Mouse (Mus musculus) heart, postnatal 0 days (tissue): ENCODE measurements around the gene Edn3. TPM values are rescaled to one million over a fixed set of nuclear protein-coding genes. Genes with fewer than 3 reads are reported as not detected.

ENCODE experiments used
- ATAC-seq: fragments of 200-750 bp; cut with Nextera tagmentation; 2 replicates; pipeline ENCODE4 v1.8.0; 2017; ENCODE audit warnings: low read depth, moderate number of reproducible peaks, moderate library complexity; ENCODE audit not compliant: insufficient read depth
- DNase-seq: peaks from one replicate; pipeline ENCODE4 v3.0.0-alpha.2; 2016; ENCODE audit warnings: low spot score
- H3K27ac ChIP-seq: fragments of 300-500 bp; sonication (generic); 2 replicates; pipeline ENCODE4 v1.5.1; 2014; ENCODE audit warnings: low read depth, mild to moderate bottlenecking
- H3K27me3 ChIP-seq: fragments of 300-500 bp; sonication (generic); 2 replicates; pipeline ENCODE4 v1.6.1; 2014; ENCODE audit warnings: low read length, mixed read lengths; ENCODE audit not compliant: control insufficient read depth, insufficient read depth
- H3K36me3 ChIP-seq: fragments of 300-500 bp; sonication (generic); replicated peaks from 2 replicates; pipeline ENCODE4 v1.6.1; 2014; ENCODE audit warnings: low read length, mixed read lengths; ENCODE audit not compliant: control insufficient read depth, insufficient read depth
- H3K4me1 ChIP-seq: fragments of 300-500 bp; sonication (generic); 2 replicates; pipeline ENCODE4 v1.6.1; 2014; ENCODE audit warnings: antibody characterized with exemption; ENCODE audit not compliant: control insufficient read depth, insufficient read depth
- H3K4me2 ChIP-seq: fragments of 300-500 bp; sonication (generic); 2 replicates; pipeline ENCODE4 v1.6.1; 2014; ENCODE audit warnings: low read depth, mild to moderate bottlenecking, low read length, moderate library complexity
- H3K4me3 ChIP-seq: fragments of 300-500 bp; sonication (generic); 2 replicates; pipeline ENCODE4 v1.5.1; 2014; ENCODE audit warnings: low read depth, low read length
- H3K9ac ChIP-seq: fragments of 300-500 bp; sonication (generic); replicated peaks from 2 replicates; pipeline ENCODE4 v1.6.1; 2014; ENCODE audit warnings: low read depth, low read length, mixed read lengths
- H3K9me3 ChIP-seq: fragments of 300-500 bp; sonication (generic); replicated peaks from 2 replicates; pipeline ENCODE4 v1.6.1; 2016; ENCODE audit warnings: low read length; ENCODE audit not compliant: control insufficient read depth
- CTCF ChIP-seq: IDR thresholded peaks from 2 replicates; pipeline ENCODE4 v1.5.1; 2016; ENCODE audit warnings: antibody characterized with exemption, control low read depth, low read depth
- EP300 ChIP-seq: IDR thresholded peaks from 2 replicates; pipeline ENCODE4 v1.6.1; 2016; ENCODE audit warnings: antibody characterized with exemption, low read depth
- WGBS: fragments of 180-500 bp; shearing (Covaris S2); extraction: QIAGEN DNeasy Blood & Tissue Kit; methylation state at CpG from one replicate; pipeline ENCODE4 v1.1.7; 2014; 5-methylcytosine and 5-hydroxymethylcytosine counted together
- polyA plus RNA-seq: library from polyadenylated mRNA; unstranded; fragments of >200 nt; fragmentation: Nextera tagmentation; extraction: Ambion mirVana; gene quantifications from 2 replicates; pipeline ENCODE4 v1.2.1, GENCODE M21; 2015
- total RNA-seq: library from RNA; depleted of rRNA; stranded (reverse); fragments of >200 nt; gene quantifications from 2 replicates; pipeline ENCODE4 v1.2.3, GENCODE M21; 2014; ENCODE audit warnings: low replicate concordance

Gene Edn3
- total and polyA plus RNA-seq, 2 experiments from 2014 or later: 0.11 TPM; not detected in 1

DNA sequence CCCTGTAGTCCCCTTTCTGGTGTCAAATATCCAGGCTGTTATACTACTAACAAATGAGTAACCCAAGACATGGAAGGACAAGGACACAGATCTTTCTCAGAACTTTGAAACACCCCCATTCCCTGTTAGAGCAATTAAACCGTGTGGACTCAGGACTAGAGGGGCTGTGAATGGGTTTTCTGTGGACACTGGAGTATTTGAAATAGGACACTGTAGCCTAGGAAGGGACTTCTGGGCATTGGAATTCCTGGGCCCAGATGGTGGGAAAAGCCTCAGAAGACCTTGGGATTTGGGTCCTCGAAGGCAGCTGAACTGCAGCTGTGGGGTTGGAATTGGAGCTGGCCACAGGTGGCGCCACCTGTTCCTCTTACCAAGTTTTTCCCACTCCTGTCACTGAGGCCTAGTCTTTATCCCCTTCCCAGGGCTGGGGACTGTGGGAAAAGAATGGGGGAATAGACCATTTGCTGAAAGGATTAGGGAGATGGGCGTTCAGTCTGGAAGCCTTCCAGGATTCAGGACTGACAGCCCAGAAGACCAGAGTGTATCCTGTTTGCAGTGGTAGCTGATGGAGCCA lies 37.2 kb downstream of the Edn3 start:
- no peaks in the 10 kb centered on the region for H3K4me1 ChIP-seq
- H3K9ac ChIP-seq: no peak overlapping the region
- no peaks in the 10 kb centered on the region for H3K36me3 ChIP-seq
- DNase-seq (no peak), ATAC-seq (no peak)
- WGBS: 65% methylated on average over 4 of the region's 4 CpGs
- H3K9me3 ChIP-seq: 0 out of 2 replicates have a peak, but pooled peaks cover 5% of the 10 kb centered on the region
- H3K27me3 ChIP-seq: no peaks in the 10 kb centered on the region
- H3K4me3 ChIP-seq: no peak overlapping the region
- no peak overlapping the region for H3K27ac ChIP-seq
- TF ChIP-seq CTCF: no peak
- no peak for TF ChIP-seq EP300
- no peak overlapping the region for H3K4me2 ChIP-seq

- no peaks in the 10 kb centered on the region for H3K4me1 ChIP-seq
- no peak for TF ChIP-seq EP300
- TF ChIP-seq CTCF: no peak
- 83% methylated on average over 6 of the region's 6 CpGs for WGBS
- ATAC-seq (no peak), DNase-seq (no peak)
- H3K9ac ChIP-seq: no peak overlapping the region
- no peaks in the 10 kb centered on the region for H3K36me3 ChIP-seq
- no peaks in the 10 kb centered on the region for H3K27me3 ChIP-seq
- no peak overlapping the region for H3K4me2 ChIP-seq
- H3K4me3 ChIP-seq: no peak overlapping the region
- no peak overlapping the region for H3K27ac ChIP-seq
- H3K9me3 ChIP-seq: 0 out of 2 replicates have a peak, but pooled peaks cover 5% of the 10 kb centered on the region
Measured at GRCm38 (mm10) chr2:174802453-174802852, 42.0 kb downstream of the Edn3 start.

DNA sequence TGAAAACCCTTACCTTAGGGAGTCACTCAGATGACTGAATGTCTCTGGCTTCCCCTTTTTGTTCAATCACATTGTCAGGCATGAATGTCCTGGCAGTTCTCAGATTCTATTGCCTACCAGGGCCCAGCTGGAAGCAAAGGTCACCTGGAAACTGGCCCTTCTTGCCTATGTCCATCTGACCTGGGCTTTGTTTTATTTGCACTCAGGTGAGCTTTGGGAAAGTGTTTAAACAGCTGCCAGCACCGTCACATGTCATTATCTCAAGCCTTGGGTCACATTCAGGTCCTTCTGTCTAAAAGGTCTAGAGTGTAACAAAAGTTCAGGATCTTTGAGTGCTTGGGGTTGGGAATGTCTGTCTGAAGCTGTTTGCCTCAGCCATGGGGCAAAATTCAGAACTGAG lies 43.2 kb downstream of the Edn3 start:
- H3K4me3 ChIP-seq: no peak overlapping the region
- no peaks in the 10 kb centered on the region for H3K4me1 ChIP-seq
- ATAC-seq: no peak
- TF ChIP-seq EP300 (no peak), CTCF (no peak)
- WGBS: 78% methylated on average over 1 of the region's 1 CpGs
- H3K9ac ChIP-seq: no peak overlapping the region
- no peak overlapping the region for H3K4me2 ChIP-seq
- H3K27ac ChIP-seq: no peak overlapping the region
- DNase-seq: no peak
- H3K36me3 ChIP-seq: no peaks in the 10 kb centered on the region
- no peaks in the 10 kb centered on the region for H3K27me3 ChIP-seq
- 0 out of 2 replicates have a peak, but pooled peaks cover 5% of the 10 kb centered on the region for H3K9me3 ChIP-seq

DNA sequence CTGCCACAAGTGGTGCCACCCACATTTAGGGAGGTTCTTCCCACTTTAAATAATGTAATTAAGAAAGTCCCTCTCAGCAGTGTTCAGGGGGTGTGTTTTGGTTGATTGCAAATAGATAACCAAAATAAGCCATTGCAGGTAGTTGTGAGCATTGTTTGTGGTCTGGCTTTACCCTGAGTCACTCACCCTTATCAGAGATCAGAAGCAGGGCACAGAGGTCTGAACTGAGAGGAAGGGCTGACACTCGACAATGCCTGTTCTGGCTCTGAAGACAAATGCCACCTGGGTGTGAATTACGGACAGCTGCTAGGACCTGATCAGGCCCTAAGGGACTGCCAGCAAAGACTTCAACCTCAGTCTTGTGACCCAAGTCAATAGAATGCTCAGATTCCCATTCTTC lies 47.5 kb downstream of the Edn3 start:
- 40% methylated on average over 2 of the region's 2 CpGs for WGBS

DNA sequence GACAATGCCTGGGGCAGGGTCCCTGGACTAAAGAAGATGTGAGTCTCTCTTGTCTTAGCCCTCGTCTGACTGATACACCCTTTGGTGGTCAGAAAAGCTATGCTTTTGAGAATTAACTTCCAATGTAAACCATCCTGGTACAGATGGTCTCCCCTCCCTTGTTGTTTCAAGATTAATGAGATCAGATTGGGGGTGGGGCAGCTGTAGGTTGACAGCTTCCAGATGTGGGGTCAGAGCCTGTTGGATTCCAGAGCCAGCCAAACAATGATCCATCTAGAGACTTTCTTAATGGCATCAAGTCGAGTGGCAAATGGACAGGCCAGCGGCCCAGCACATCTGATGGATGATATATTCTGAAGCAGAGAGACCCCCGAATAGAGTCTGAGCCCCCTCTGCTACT lies 48.9 kb downstream of the Edn3 start:
- Histone ChIP-seq H3K4me1 (no peaks in the 10 kb centered on the region), H3K9ac (no peak overlapping the region), H3K27ac (no peak overlapping the region), H3K36me3 (no peaks in the 10 kb centered on the region), H3K4me3 (no peak overlapping the region), H3K9me3 (no peaks in the 10 kb centered on the region), H3K27me3 (no peaks in the 10 kb centered on the region), H3K4me2 (no peak overlapping the region)
- no peak for TF ChIP-seq CTCF
- no peak for DNase-seq
- WGBS: 40% methylated on average over 4 of the region's 4 CpGs
- ATAC-seq: no peak

More for the DNA sequence above, 47.5 kb downstream of the Edn3 start:
- Histone ChIP-seq H3K27me3 (no peaks in the 10 kb centered on the region), H3K4me3 (no peak overlapping the region), H3K4me2 (no peak overlapping the region), H3K9ac (no peak overlapping the region), H3K4me1 (no peaks in the 10 kb centered on the region), H3K9me3 (no peaks in the 10 kb centered on the region), H3K36me3 (no peaks in the 10 kb centered on the region), H3K27ac (no peak overlapping the region)
- no peak for TF ChIP-seq CTCF
- no peak for TF ChIP-seq EP300
- DNase-seq (no peak), ATAC-seq (no peak)

DNA sequence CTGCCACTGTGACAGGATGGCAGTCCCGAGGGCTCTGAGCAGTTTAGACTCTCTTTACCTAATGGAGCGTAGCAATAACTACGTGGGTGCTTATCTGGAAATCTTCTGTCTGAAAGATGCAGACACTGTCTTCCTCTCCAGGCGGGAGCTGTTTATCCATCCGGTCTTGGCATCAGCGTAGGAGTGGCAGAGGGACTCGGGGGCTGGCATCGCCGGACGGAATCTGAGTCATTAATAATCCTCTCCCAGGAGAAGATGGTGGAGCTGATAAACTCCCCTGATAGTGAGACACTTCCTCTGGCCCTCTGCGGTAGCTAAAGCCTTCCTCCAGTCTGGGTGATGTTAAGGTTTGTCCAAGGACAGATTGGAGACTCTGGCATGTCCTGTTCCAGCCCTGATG lies 52.9 kb downstream of the Edn3 start:
- no peak overlapping the region for H3K9ac ChIP-seq
- no peak for TF ChIP-seq CTCF
- TF ChIP-seq EP300: no peak
- no peaks in the 10 kb centered on the region for H3K9me3 ChIP-seq
- ATAC-seq: no peak
- H3K36me3 ChIP-seq: no peaks in the 10 kb centered on the region
- H3K27me3 ChIP-seq: no peaks in the 10 kb centered on the region
- H3K27ac ChIP-seq: no peak overlapping the region
- H3K4me2 ChIP-seq: no peak overlapping the region
- no peak overlapping the region for H3K4me3 ChIP-seq
- 54% methylated on average over 11 of the region's 11 CpGs for WGBS
- no peaks in the 10 kb centered on the region for H3K4me1 ChIP-seq
- no peak for DNase-seq
